Mouse (Mus musculus): ENCODE measurements around the gene Pld1. TPM values are rescaled to one million over a fixed set of nuclear protein-coding genes. Genes with fewer than 3 reads are reported as not detected.

Gene Pld1
- polyA plus RNA-seq, 1 experiment = 14.9 TPM

GRCm38 (mm10) chr3:28031643-28032243 is 93.2 kb downstream of the Pld1 start:
- no peak overlapping the region for H3K4me3 ChIP-seq (ENCODE audit: low read depth, low read length)
- 0 out of 2 replicates have a peak overlapping the region, but pooled peaks have one; percentile 9 for H3K27ac ChIP-seq (ENCODE audit: insufficient read depth, low read depth, low read length)
- WGBS = 81% methylated on average over 7 of the region's 7 CpGs
- peaks cover 27% of the 10 kb centered on the region; the same call in 1 of the 2 replicates for H3K4me1 ChIP-seq (ENCODE audit: control insufficient read depth, insufficient read depth, insufficient read length, low read length)
- TF ChIP-seq POLR2A (IDR thresholded peaks at IDR 0.05; ENCODE audit: low read depth, low read length) = no peak
- no peak for TF ChIP-seq CTCF (IDR thresholded peaks at IDR 0.05; ENCODE audit: extremely low read depth, insufficient read length, insufficient replicate concordance, low read depth, low read length)
- H3K27me3 ChIP-seq (ENCODE audit: control insufficient read depth, insufficient read depth, low read length) = no peaks in the 10 kb centered on the region
- H3K36me3 ChIP-seq (ENCODE audit: control insufficient read depth, insufficient read depth, low read length) = peaks cover 41% of the 10 kb centered on the region

GRCm38 (mm10) chr3:28033898-28034297 is 95.4 kb downstream of the Pld1 start:
- TF ChIP-seq CTCF (IDR thresholded peaks at IDR 0.05; ENCODE audit: extremely low read depth, insufficient read length, insufficient replicate concordance, low read depth, low read length) (no peak), POLR2A (IDR thresholded peaks at IDR 0.05; ENCODE audit: low read depth, low read length) (no peak)
- WGBS = 31% methylated on average over 3 of the region's 3 CpGs
- Histone ChIP-seq H3K4me1 (ENCODE audit: control insufficient read depth, insufficient read depth, insufficient read length, low read length) (peaks cover 30% of the 10 kb centered on the region), H3K27me3 (ENCODE audit: control insufficient read depth, insufficient read depth, low read length) (no peaks in the 10 kb centered on the region), H3K27ac (ENCODE audit: insufficient read depth, low read depth, low read length) (peak overlapping the region; percentile 88), H3K4me3 (ENCODE audit: low read depth, low read length) (no peak overlapping the region), H3K36me3 (ENCODE audit: control insufficient read depth, insufficient read depth, low read length) (peaks cover 42% of the 10 kb centered on the region)

GRCm38 (mm10) chr3:28034707-28035333 is 96.3 kb downstream of the Pld1 start:
- H3K36me3 ChIP-seq (ENCODE audit: control insufficient read depth, insufficient read depth, low read length) = peaks cover 37% of the 10 kb centered on the region
- TF ChIP-seq POLR2A (IDR thresholded peaks at IDR 0.05; ENCODE audit: low read depth, low read length) = no peak
- TF ChIP-seq CTCF (IDR thresholded peaks at IDR 0.05; ENCODE audit: extremely low read depth, insufficient read length, insufficient replicate concordance, low read depth, low read length) = no peak
- no peak overlapping the region for H3K4me3 ChIP-seq (ENCODE audit: low read depth, low read length)
- H3K27me3 ChIP-seq (ENCODE audit: control insufficient read depth, insufficient read depth, low read length) = no peaks in the 10 kb centered on the region
- WGBS = 52% methylated on average over 5 of the region's 5 CpGs
- peak overlapping the region; percentile 18; the same call in 1 of the 2 replicates for H3K27ac ChIP-seq (ENCODE audit: insufficient read depth, low read depth, low read length)
- peaks cover 30% of the 10 kb centered on the region for H3K4me1 ChIP-seq (ENCODE audit: control insufficient read depth, insufficient read depth, insufficient read length, low read length)

- no peak; the same call in 1 of the 2 replicates for TF ChIP-seq CTCF (IDR thresholded peaks at IDR 0.05; ENCODE audit: extremely low read depth, insufficient read length, insufficient replicate concordance, low read depth, low read length)
- no peak for TF ChIP-seq POLR2A (IDR thresholded peaks at IDR 0.05; ENCODE audit: low read depth, low read length)
- peaks cover 33% of the 10 kb centered on the region for H3K4me1 ChIP-seq (ENCODE audit: control insufficient read depth, insufficient read depth, insufficient read length, low read length)
- H3K4me3 ChIP-seq (ENCODE audit: low read depth, low read length) = no peak overlapping the region
- no peaks in the 10 kb centered on the region for H3K27me3 ChIP-seq (ENCODE audit: control insufficient read depth, insufficient read depth, low read length)
- WGBS = 29% methylated on average over 8 of the region's 8 CpGs
- peak overlapping the region; percentile 83 for H3K27ac ChIP-seq (ENCODE audit: insufficient read depth, low read depth, low read length)
- H3K36me3 ChIP-seq (ENCODE audit: control insufficient read depth, insufficient read depth, low read length) = peaks cover 34% of the 10 kb centered on the region
Observed at GRCm38 (mm10) chr3:28037320-28037932, 98.9 kb downstream of the Pld1 start.

- H3K27ac ChIP-seq (ENCODE audit: insufficient read depth, low read depth, low read length) = peak overlapping the region; percentile 83
- TF ChIP-seq POLR2A (IDR thresholded peaks at IDR 0.05; ENCODE audit: low read depth, low read length) = no peak
- TF ChIP-seq CTCF (IDR thresholded peaks at IDR 0.05; ENCODE audit: extremely low read depth, insufficient read length, insufficient replicate concordance, low read depth, low read length) = no peak
- H3K4me3 ChIP-seq (ENCODE audit: low read depth, low read length) = no peak overlapping the region
- no peaks in the 10 kb centered on the region for H3K27me3 ChIP-seq (ENCODE audit: control insufficient read depth, insufficient read depth, low read length)
- 31% methylated on average over 2 of the region's 2 CpGs for WGBS
- H3K4me1 ChIP-seq (ENCODE audit: control insufficient read depth, insufficient read depth, insufficient read length, low read length) = peaks cover 31% of the 10 kb centered on the region
- peaks cover 37% of the 10 kb centered on the region for H3K36me3 ChIP-seq (ENCODE audit: control insufficient read depth, insufficient read depth, low read length)
Observed at GRCm38 (mm10) chr3:28038106-28038505, 99.6 kb downstream of the Pld1 start.

- Histone ChIP-seq H3K27me3 (ENCODE audit: control insufficient read depth, insufficient read depth, low read length) (no peaks in the 10 kb centered on the region), H3K36me3 (ENCODE audit: control insufficient read depth, insufficient read depth, low read length) (peaks cover 44% of the 10 kb centered on the region), H3K4me3 (ENCODE audit: low read depth, low read length) (no peak overlapping the region), H3K27ac (ENCODE audit: insufficient read depth, low read depth, low read length) (no peak overlapping the region), H3K4me1 (ENCODE audit: control insufficient read depth, insufficient read depth, insufficient read length, low read length) (peaks cover 26% of the 10 kb centered on the region)
- WGBS = 44% methylated on average over 1 of the region's 1 CpGs
- TF ChIP-seq POLR2A (IDR thresholded peaks at IDR 0.05; ENCODE audit: low read depth, low read length) = no peak
- peak; percentile 30; the same call in 1 of the 2 replicates for TF ChIP-seq CTCF (IDR thresholded peaks at IDR 0.05; ENCODE audit: extremely low read depth, insufficient read length, insufficient replicate concordance, low read depth, low read length)
Observed at GRCm38 (mm10) chr3:28039760-28040159, 101.3 kb downstream of the Pld1 start.

GRCm38 (mm10) chr3:28041236-28041635 is 102.7 kb downstream of the Pld1 start:
- Histone ChIP-seq H3K27me3 (ENCODE audit: control insufficient read depth, insufficient read depth, low read length) (no peaks in the 10 kb centered on the region), H3K4me1 (ENCODE audit: control insufficient read depth, insufficient read depth, insufficient read length, low read length) (peaks cover 21% of the 10 kb centered on the region), H3K4me3 (ENCODE audit: low read depth, low read length) (no peak overlapping the region), H3K36me3 (ENCODE audit: control insufficient read depth, insufficient read depth, low read length) (peaks cover 50% of the 10 kb centered on the region), H3K27ac (ENCODE audit: insufficient read depth, low read depth, low read length) (no peak overlapping the region)
- 36% methylated on average over 8 of the region's 8 CpGs for WGBS
- no peak for TF ChIP-seq CTCF (IDR thresholded peaks at IDR 0.05; ENCODE audit: extremely low read depth, insufficient read length, insufficient replicate concordance, low read depth, low read length)

Measured in small intestine, adult 2 months (tissue).